In genomic region chr6:55349231-55349630, GRCm38 (mm10) we compare ENCODE assay signal across 37 mouse cellular contexts. TPM values are rescaled to one million over a fixed set of nuclear protein-coding genes. Genes with fewer than 3 reads are reported as not detected.
A peak's percentile ranks its signal among the peaks of the same experiment; 100 is the strongest.
DNase-seq lines count a peak whose midpoint lies in the region; ATAC-seq and TF ChIP-seq lines count a peak whose summit lies in the region.
"Had no signal": no experiment of that assay in that cellular context is flagged by ENCODE, and none has a peak within 500 bp of the region (broad histone marks: within the 10 kb centered on the region; RNA-seq: fewer than 3 reads in every experiment).

No protein-coding gene starts in this region.

- peak; percentile 15 for DNase-seq in liver, embryonic 11.5 days (ENCODE audit: low spot score)
- DNase-seq in liver, result no peak
- peak; percentile 14 for DNase-seq in testis, postnatal 10 days (ENCODE audit: low spot score)
- no peak for DNase-seq in testis, postnatal 14 days (ENCODE audit: low spot score)
- no peak for DNase-seq in heart, adult 8-10 months (ENCODE audit: low spot score)
- DNase-seq: adrenal gland, postnatal 25 days; B cell, adult 2 months; cerebellum, adult 11-12 months; cerebellum, postnatal 10 days; heart, adult 2 months; heart, postnatal 14 days; kidney, postnatal 25 days; lung, embryonic 14.5 days; midbrain, embryonic 14.5 days; thymus, postnatal 14 days had no signal

- no peak overlapping the region for H3K27ac ChIP-seq in liver, embryonic 11.5 days (ENCODE audit: low read depth, low read length)
- H3K27ac ChIP-seq in liver, embryonic 15.5 days (replicated peaks), result peak overlapping the region; percentile 56; the same call in 1 of the 2 replicates
- 0 out of 2 replicates have a peak overlapping the region, but pooled peaks have one; percentile 6 for H3K27ac ChIP-seq in small intestine, adult 2 months (ENCODE audit: insufficient read depth, low read depth, low read length)
- no peak overlapping the region for H3K27ac ChIP-seq in intestine, postnatal 0 days (ENCODE audit: low read depth, low read length)
- H3K27ac ChIP-seq: forebrain, embryonic 13.5 days; heart, adult 2 months; kidney, embryonic 15.5 days; layer of hippocampus, adult 2 months had no signal

- H3K4me3 ChIP-seq in liver, embryonic 11.5 days (ENCODE audit: low read depth, low read length), result no peak overlapping the region
- H3K4me3 ChIP-seq in liver, embryonic 15.5 days (replicated peaks), result no peak overlapping the region
- H3K4me3 ChIP-seq in small intestine, adult 2 months (ENCODE audit: low read depth, low read length), result no peak overlapping the region
- no peak overlapping the region for H3K4me3 ChIP-seq in intestine, postnatal 0 days (ENCODE audit: low read depth, low read length)
- H3K4me3 ChIP-seq: erythroblast, embryonic 14.5 days; forebrain, embryonic 13.5 days; heart, adult 2 months; kidney, embryonic 15.5 days; layer of hippocampus, adult 2 months had no signal

- WGBS in liver, embryonic 11.5 days, result 79% methylated on average over 4 of the region's 4 CpGs
- 59% methylated on average over 4 of the region's 4 CpGs for WGBS in liver, embryonic 15.5 days (ENCODE audit: insufficient replicate concordance)
- WGBS in small intestine, adult 2 months, result 66% methylated on average over 4 of the region's 4 CpGs
- 70% methylated on average over 4 of the region's 4 CpGs for WGBS in intestine, postnatal 0 days

- H3K27me3 ChIP-seq in liver, embryonic 11.5 days (replicated peaks; ENCODE audit: control insufficient read depth, insufficient read depth, low read length), result no peaks in the 10 kb centered on the region
- no peaks in the 10 kb centered on the region for H3K27me3 ChIP-seq in liver, embryonic 15.5 days
- H3K27me3 ChIP-seq in small intestine, adult 2 months (ENCODE audit: control insufficient read depth, insufficient read depth, low read length), result no peaks in the 10 kb centered on the region
- no peaks in the 10 kb centered on the region for H3K27me3 ChIP-seq in intestine, postnatal 0 days (replicated peaks; ENCODE audit: control insufficient read depth, insufficient read depth, low read length)
- H3K27me3 ChIP-seq: forebrain, embryonic 13.5 days; kidney, embryonic 15.5 days had no signal

- H3K4me2 ChIP-seq in liver, embryonic 11.5 days, result no peak overlapping the region
- no peak overlapping the region for H3K4me2 ChIP-seq in liver, embryonic 15.5 days
- no peak overlapping the region for H3K4me2 ChIP-seq in intestine, postnatal 0 days (replicated peaks; ENCODE audit: low read depth)
- H3K4me2 ChIP-seq: forebrain, embryonic 13.5 days; kidney, embryonic 15.5 days; lung, embryonic 14.5 days had no signal

- H3K9ac ChIP-seq in liver, embryonic 11.5 days (ENCODE audit: low read depth, low read length), result no peak overlapping the region
- H3K9ac ChIP-seq in liver, embryonic 15.5 days, result no peak overlapping the region
- H3K9ac ChIP-seq in intestine, postnatal 0 days (ENCODE audit: low read depth, low read length), result no peak overlapping the region
- H3K9ac ChIP-seq: forebrain, embryonic 13.5 days; kidney, embryonic 15.5 days; lung, embryonic 14.5 days had no signal

- TF ChIP-seq CTCF in small intestine, adult 2 months (IDR thresholded peaks at IDR 0.05; ENCODE audit: extremely low read depth, insufficient read length, insufficient replicate concordance, low read depth, low read length), result no peak
- no peak for TF ChIP-seq CTCF in intestine, postnatal 0 days (IDR thresholded peaks at IDR 0.05; ENCODE audit: low read depth)

- ATAC-seq in liver, embryonic 11.5 days (replicated peaks; ENCODE audit: low FRiP score), result no peak
- ATAC-seq in liver, embryonic 15.5 days (ENCODE audit: insufficient read depth), result no peak
- ATAC-seq in intestine, postnatal 0 days, result no peak
- ATAC-seq: forebrain, embryonic 13.5 days; hindbrain, embryonic 16.5 days had no signal

- TF ChIP-seq POLR2A in small intestine, adult 2 months (IDR thresholded peaks at IDR 0.05; ENCODE audit: low read depth, low read length), result no peak

- H3K9me3 ChIP-seq in liver, embryonic 11.5 days (ENCODE audit: control insufficient read depth, low read length), result no peaks in the 10 kb centered on the region
- H3K9me3 ChIP-seq in liver, embryonic 15.5 days (replicated peaks), result no peaks in the 10 kb centered on the region
- H3K9me3 ChIP-seq in intestine, postnatal 0 days (ENCODE audit: control insufficient read depth), result no peaks in the 10 kb centered on the region
- H3K9me3 ChIP-seq: forebrain, embryonic 13.5 days; kidney, embryonic 15.5 days had no signal

- no peaks in the 10 kb centered on the region for H3K36me3 ChIP-seq in liver, embryonic 11.5 days (ENCODE audit: control insufficient read depth, insufficient read depth, low read length)
- H3K36me3 ChIP-seq in liver, embryonic 15.5 days (replicated peaks), result peaks cover 40% of the 10 kb centered on the region
- H3K36me3 ChIP-seq in small intestine, adult 2 months (ENCODE audit: control insufficient read depth, insufficient read depth, low read length), result peaks cover 18% of the 10 kb centered on the region; the same call in 1 of the 2 replicates
- H3K36me3 ChIP-seq in intestine, postnatal 0 days (ENCODE audit: control insufficient read depth, insufficient read depth), result no peaks in the 10 kb centered on the region
- H3K36me3 ChIP-seq: kidney, embryonic 15.5 days had no signal

- H3K4me1 ChIP-seq in liver, embryonic 11.5 days (replicated peaks; ENCODE audit: control insufficient read depth, insufficient read depth, low read length), result peaks cover 8% of the 10 kb centered on the region
- peaks cover 54% of the 10 kb centered on the region for H3K4me1 ChIP-seq in liver, embryonic 15.5 days (replicated peaks)
- H3K4me1 ChIP-seq in small intestine, adult 2 months (ENCODE audit: control insufficient read depth, insufficient read depth, insufficient read length, low read length), result peaks cover 17% of the 10 kb centered on the region; the same call in 1 of the 2 replicates
- 0 out of 2 replicates have a peak, but pooled peaks cover 3% of the 10 kb centered on the region for H3K4me1 ChIP-seq in intestine, postnatal 0 days (replicated peaks; ENCODE audit: control insufficient read depth, insufficient read depth, low read length)
- H3K4me1 ChIP-seq: forebrain, embryonic 13.5 days; kidney, embryonic 15.5 days had no signal

RNA-seq across cellular contexts. Expression of gene Aqp1, which starts 13.0 kb away (rescaled TPM):
- polyA plus RNA-seq in liver, embryonic 11.5 days (2014; fragmentation: Nextera tagmentation; extraction: Ambion mirVana), result 6.1 and 8.0 TPM in 2 replicates
- polyA plus RNA-seq in liver, embryonic 15.5 days (2015; fragmentation: Nextera tagmentation; extraction: Ambion mirVana), result 75.8 and 85.1 TPM in 2 replicates
- polyA plus RNA-seq in small intestine, adult 2 months (2012; rRNA removed), result 56.3 and 310 TPM in 2 replicates
- total RNA-seq in heart, adult 8-10 months (2022), result 100 to 1,000 TPM; 336 to 404 (median 350) TPM
- polyA plus RNA-seq in intestine, postnatal 0 days (2015; fragmentation: Nextera tagmentation; extraction: Ambion mirVana), result 19.0 and 20.4 TPM in 2 replicates
- total RNA-seq: monocyte, adult 5-6 weeks had no signal

RNA-seq across cellular contexts. Expression of gene Ghrhr, which starts 26.9 kb away (rescaled TPM):
- not detected in 2 replicates for polyA plus RNA-seq in liver, embryonic 11.5 days (2014; fragmentation: Nextera tagmentation; extraction: Ambion mirVana)
- polyA plus RNA-seq in liver, embryonic 15.5 days (2015; fragmentation: Nextera tagmentation; extraction: Ambion mirVana), result 0.08 TPM in 1 of 2 replicates, not detected in the other
- polyA plus RNA-seq in small intestine, adult 2 months (2012; rRNA removed), result 0.15 and 0.18 TPM in 2 replicates
- total RNA-seq in heart, adult 8-10 months (2022), result not detected
- 0.17 TPM in 1 of 2 replicates, not detected in the other for polyA plus RNA-seq in intestine, postnatal 0 days (2015; fragmentation: Nextera tagmentation; extraction: Ambion mirVana)
- total RNA-seq: adrenal gland, adult 18-20 months; adrenal gland, postnatal 25 days; gastrocnemius, postnatal 4 days; heart, adult 2 months; heart, postnatal 14 days; layer of hippocampus, adult 2 months; layer of hippocampus, postnatal 25 days; left cerebral cortex, adult 8-10 months; left cerebral cortex, postnatal 36 days; monocyte, adult 5-6 weeks had no signal
- polyA plus RNA-seq: embryonic facial prominence, embryonic 14.5 days; erythroblast, embryonic 14.5 days; forebrain, embryonic 13.5 days; heart, adult 2 months; heart, embryonic 14.5 days; hindbrain, embryonic 11.5 days; hindbrain, embryonic 16.5 days; limb, embryonic 14.5 days; lung, embryonic 14.5 days; midbrain, embryonic 14.5 days; neural tube, embryonic 14.5 days; stomach, embryonic 14.5 days; testis, adult 2 months; urinary bladder, adult 2 months had no signal

Comparison
In these comparisons a context has a peak if more than half of its experiments do, and no peak if none do; other contexts are left out.
1. DNase-seq: peak in liver, embryonic 11.5 days (single experiment) and testis, postnatal 10 days (single experiment); none in liver (single experiment), testis, postnatal 14 days (single experiment) and heart, adult 8-10 months (single experiment).
2. H3K27ac ChIP-seq: peak in liver, embryonic 15.5 days (single experiment) and small intestine, adult 2 months (single experiment); none in liver, embryonic 11.5 days (single experiment) and intestine, postnatal 0 days (single experiment).